Mouse (Mus musculus) small intestine, adult 2 months (tissue): Measurements from ENCODE around the gene Nckap5l. TPM values are rescaled to one million over a fixed set of nuclear protein-coding genes. Genes with fewer than 3 reads are reported as not detected.

Experiments
- H3K27ac ChIP-seq: fragments of 200-500 bp; 2 replicates; pipeline ENCODE4 v1.5.1; 2012; ENCODE audit warnings: low read depth, low read length, control low read depth, inconsistent platforms; ENCODE audit not compliant: insufficient read depth
- H3K27me3 ChIP-seq: fragments of 200-500 bp; 2 replicates; pipeline ENCODE4 v1.6.1; 2012; ENCODE audit warnings: mild to moderate bottlenecking, moderate library complexity, low read length, inconsistent platforms; ENCODE audit not compliant: control insufficient read depth, insufficient read depth
- H3K36me3 ChIP-seq: fragments of 200-500 bp; 2 replicates; pipeline ENCODE4 v1.6.1; 2012; ENCODE audit warnings: mild to moderate bottlenecking, low read length, control low read depth, inconsistent platforms; ENCODE audit not compliant: control insufficient read depth, insufficient read depth
- H3K4me1 ChIP-seq: fragments of 200-500 bp; 2 replicates; pipeline ENCODE4 v1.6.1; 2012; ENCODE audit warnings: low read length, inconsistent platforms, mixed read lengths; ENCODE audit not compliant: control insufficient read depth, insufficient read depth, insufficient read length
- H3K4me3 ChIP-seq: fragments of 200-500 bp; 2 replicates; pipeline ENCODE4 v1.5.1; 2012; ENCODE audit warnings: low read depth, mild to moderate bottlenecking, control low read depth, inconsistent platforms, low read length, moderate library complexity
- CTCF ChIP-seq: fragments of 200-500 bp; IDR thresholded peaks from 2 replicates; pipeline ENCODE4 v1.5.1; 2012; ENCODE audit warnings: low read depth, mild to moderate bottlenecking, control low read depth, inconsistent platforms, low read length, moderate library complexity, mixed read lengths; ENCODE audit not compliant: insufficient replicate concordance, insufficient read length; ENCODE audit errors: extremely low read depth
- POLR2A ChIP-seq: fragments of 200-500 bp; IDR thresholded peaks from 2 replicates; pipeline ENCODE4 v1.6.1; 2012; ENCODE audit warnings: low read depth, mild to moderate bottlenecking, control low read depth, inconsistent platforms, low read length, moderate library complexity
- WGBS: fragments of 180-500 bp; shearing (Covaris S2); methylation state at CpG from one replicate; pipeline ENCODE4 v1.1.7; 2018; 5-methylcytosine and 5-hydroxymethylcytosine counted together
- polyA plus RNA-seq: library from polyadenylated mRNA; depleted of rRNA; stranded (reverse); fragments of >200 nt; gene quantifications from 2 replicates; pipeline ENCODE4 v1.2.3, GENCODE M21; 2012

The Nckap5l gene
- polyA plus RNA-seq, 1 experiment: 3.1 TPM

DNA sequence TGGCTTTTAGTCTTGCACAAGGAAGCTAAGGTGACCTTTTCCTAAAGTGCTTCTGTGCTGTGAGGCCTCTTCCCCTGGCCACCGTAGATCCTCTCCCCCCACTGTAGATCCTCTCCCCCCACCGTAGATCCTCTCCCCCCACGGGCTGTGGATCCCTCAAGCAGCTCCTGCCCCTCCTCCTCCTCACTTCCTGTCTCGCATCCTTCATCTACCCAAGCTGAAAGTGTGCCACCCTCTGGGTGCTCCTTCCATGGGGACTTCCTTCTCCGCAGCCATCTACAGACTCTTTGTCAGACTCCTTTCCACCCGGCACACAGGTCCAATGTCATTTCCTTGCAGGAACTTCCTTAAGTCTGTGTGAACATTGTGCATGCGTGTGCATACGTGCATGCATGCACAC is 27.2 kb downstream of the Nckap5l start:
- no peak overlapping the region for H3K4me3 ChIP-seq
- no peaks in the 10 kb centered on the region for H3K27me3 ChIP-seq
- no peak for TF ChIP-seq CTCF
- TF ChIP-seq POLR2A: no peak
- H3K36me3 ChIP-seq: no peaks in the 10 kb centered on the region
- H3K27ac ChIP-seq: no peak overlapping the region
- 77% methylated on average over 8 of the region's 8 CpGs for WGBS
- H3K4me1 ChIP-seq: peaks cover 3% of the 10 kb centered on the region

DNA sequence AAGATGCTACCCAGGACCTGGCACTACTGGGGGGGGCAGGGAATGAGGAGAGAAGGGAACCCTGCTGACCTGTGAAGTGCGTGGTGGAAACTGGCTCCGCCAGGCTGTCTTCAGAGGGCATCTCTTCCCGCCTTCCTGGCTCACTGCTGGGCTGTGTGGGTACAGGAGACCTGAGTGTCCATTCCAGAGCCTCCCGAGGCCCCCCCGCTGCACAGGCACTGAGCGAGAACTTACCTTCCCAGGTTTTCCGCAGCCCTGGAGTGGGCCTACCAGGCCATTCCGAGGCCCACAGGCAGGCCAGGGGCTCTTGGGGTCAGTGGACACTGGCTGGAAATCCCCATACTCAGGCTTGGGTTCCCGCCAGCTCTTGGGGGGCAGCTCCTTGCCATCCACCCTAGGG is 33.7 kb downstream of the Nckap5l start:
- no peaks in the 10 kb centered on the region for H3K36me3 ChIP-seq
- peaks cover 4% of the 10 kb centered on the region for H3K4me1 ChIP-seq
- WGBS: 90% methylated on average over 9 of the region's 9 CpGs
- H3K27me3 ChIP-seq: no peaks in the 10 kb centered on the region
- H3K27ac ChIP-seq: no peak overlapping the region
- TF ChIP-seq CTCF (no peak), POLR2A (no peak)
- no peak overlapping the region for H3K4me3 ChIP-seq

DNA sequence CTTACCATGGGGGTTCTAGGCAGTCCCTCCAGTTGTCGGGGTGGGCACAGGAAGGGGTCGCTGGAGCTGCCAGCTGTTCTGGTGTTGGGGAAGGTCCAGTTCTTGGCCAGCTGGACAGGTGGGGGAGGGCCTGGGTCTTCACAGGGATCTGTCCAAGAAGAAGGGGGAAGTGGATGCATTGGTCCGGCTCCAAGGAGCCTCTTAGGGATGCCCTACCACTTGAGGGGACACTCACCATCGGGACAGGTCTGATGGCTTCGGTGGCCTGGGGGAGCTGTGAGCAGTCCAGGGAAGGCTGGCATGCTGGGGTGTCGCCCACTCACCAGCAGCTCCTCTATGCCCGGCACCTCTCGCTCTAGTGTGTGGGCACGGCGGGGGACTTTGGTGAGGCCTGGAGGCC is 34.4 kb downstream of the Nckap5l start:
- no peak for TF ChIP-seq CTCF
- TF ChIP-seq POLR2A: no peak
- Histone ChIP-seq H3K27ac (no peak overlapping the region), H3K27me3 (no peaks in the 10 kb centered on the region), H3K4me1 (peaks cover 4% of the 10 kb centered on the region), H3K4me3 (no peak overlapping the region), H3K36me3 (no peaks in the 10 kb centered on the region)
- WGBS: 87% methylated on average over 10 of the region's 10 CpGs

DNA sequence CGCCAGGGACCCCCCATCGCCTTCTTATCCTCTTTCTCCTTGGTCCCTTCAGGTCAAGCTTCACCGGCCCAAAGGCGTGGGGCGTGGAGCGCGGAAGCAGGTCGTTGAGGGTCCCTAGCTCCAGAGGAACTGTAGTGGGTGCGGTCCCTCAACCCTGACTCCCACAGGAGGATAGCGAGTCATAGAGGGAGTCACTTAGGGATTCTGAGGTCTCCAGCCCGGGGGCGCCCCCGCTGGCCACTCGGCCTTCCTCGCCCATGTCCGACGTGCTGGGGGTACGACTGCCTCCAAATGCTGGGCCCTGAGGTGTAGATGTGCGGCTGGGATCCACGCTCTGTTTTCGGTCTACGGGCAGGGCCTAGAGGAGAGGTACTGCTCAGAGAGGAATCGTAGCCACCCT is 35.0 kb downstream of the Nckap5l start:
- 91% methylated on average over 23 of the region's 23 CpGs for WGBS
- no peak overlapping the region for H3K4me3 ChIP-seq

DNA sequence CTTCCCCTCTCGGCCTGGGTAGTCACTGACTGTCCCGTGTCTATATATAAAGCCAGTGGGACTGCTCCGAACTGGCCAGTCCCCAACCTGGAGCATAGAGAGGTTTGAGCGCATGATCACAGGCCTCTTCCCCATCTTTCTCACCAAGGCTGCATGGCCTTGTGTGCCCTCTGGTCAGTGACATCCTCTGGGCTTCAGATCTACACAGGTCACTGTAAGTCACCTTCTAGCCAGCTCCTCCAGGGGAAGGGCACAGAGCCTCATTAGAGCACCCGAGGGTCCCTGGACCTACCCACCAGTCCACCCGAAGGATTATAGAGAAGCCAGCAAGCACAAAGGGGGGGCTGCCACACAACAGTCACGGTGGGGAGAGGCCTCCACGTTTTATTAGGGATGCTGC is 35.9 kb downstream of the Nckap5l start:
- 80% methylated on average over 8 of the region's 8 CpGs for WGBS
- Histone ChIP-seq H3K27ac (no peak overlapping the region), H3K4me1 (peaks cover 4% of the 10 kb centered on the region), H3K27me3 (no peaks in the 10 kb centered on the region), H3K36me3 (no peaks in the 10 kb centered on the region), H3K4me3 (no peak overlapping the region)
- no peak for TF ChIP-seq CTCF

More for the DNA sequence above, 35.0 kb downstream of the Nckap5l start:
- no peak for TF ChIP-seq CTCF
- TF ChIP-seq POLR2A: no peak
- no peaks in the 10 kb centered on the region for H3K27me3 ChIP-seq
- no peak overlapping the region for H3K27ac ChIP-seq
- H3K4me1 ChIP-seq: peaks cover 4% of the 10 kb centered on the region
- no peaks in the 10 kb centered on the region for H3K36me3 ChIP-seq

DNA sequence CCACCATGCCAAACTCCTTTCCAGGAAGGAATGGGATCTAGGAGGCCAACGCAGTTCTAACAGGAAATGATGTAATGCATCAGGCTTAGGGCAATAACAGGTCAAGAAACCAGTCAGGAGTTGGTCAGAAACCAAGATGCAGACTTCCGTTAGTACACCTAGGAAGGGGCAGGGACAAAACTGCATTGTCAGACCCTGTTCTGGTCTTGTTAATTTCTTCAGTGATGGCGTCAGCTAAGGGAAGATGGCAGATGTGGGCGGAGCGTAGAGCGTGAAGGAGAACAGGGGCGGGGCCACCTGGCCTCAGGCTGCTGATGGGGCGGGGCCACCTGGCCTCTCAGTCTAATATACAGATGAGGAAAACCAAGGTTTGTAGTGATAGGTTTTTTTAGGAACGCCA is 36.4 kb downstream of the Nckap5l start:
- no peaks in the 10 kb centered on the region for H3K27me3 ChIP-seq
- peak overlapping the region; percentile 65 for H3K27ac ChIP-seq
- 67% methylated on average over 9 of the region's 9 CpGs for WGBS
- H3K4me1 ChIP-seq: peaks cover 4% of the 10 kb centered on the region
- H3K36me3 ChIP-seq: no peaks in the 10 kb centered on the region
- TF ChIP-seq CTCF: no peak
- H3K4me3 ChIP-seq: no peak overlapping the region

DNA sequence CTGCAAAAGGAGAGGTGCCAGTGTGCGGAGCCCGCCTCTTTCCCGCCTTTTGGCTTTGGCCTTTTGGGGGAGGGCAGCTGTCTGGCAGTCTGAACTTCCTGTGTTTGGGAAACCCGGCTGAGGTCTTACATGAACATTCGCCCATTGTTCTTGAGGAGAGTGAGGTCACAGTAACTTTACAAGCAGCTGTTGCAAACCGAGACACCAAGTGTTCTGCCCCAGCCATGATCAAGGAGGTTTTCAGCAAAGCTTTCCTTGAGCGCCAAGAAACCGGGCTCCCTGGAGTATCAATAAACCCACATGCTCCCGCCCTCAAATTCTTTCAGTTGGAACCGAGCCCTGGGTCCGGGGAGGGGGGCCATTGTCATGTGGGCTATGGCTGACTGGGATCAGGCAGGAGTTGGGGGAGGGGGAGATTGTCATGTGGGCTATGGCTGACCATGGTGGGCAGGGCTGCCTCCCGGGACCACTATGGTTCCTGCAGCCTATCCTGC is 37.0 kb downstream of the Nckap5l start:
- 20% methylated on average over 12 of the region's 12 CpGs for WGBS
- Histone ChIP-seq H3K4me3 (peak overlapping the region; percentile 9; the same call in 1 of the 2 replicates), H3K4me1 (peaks cover 4% of the 10 kb centered on the region), H3K27me3 (no peaks in the 10 kb centered on the region), H3K36me3 (no peaks in the 10 kb centered on the region), H3K27ac (peak overlapping the region; percentile 65)
- no peak for TF ChIP-seq POLR2A
- no peak for TF ChIP-seq CTCF

DNA sequence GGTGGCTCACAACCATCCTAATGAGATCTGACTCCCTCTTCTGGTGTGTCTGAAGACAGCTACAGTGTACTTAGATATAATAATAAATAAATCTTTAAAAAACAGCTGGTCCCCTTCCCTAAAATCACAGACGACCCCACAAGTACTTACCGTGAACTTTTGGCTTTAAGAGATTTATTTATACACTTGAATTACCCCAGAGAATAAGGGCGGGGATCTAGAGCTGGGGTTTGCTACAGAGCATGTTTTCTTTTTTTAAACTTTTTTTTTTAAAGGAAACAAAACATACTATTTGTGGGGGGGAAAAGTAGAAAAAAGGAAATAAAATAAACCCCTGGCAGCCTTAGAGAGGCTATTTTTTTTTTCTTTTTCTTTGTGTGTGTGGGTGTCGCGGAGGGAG is 37.4 kb downstream of the Nckap5l start:
- no peak overlapping the region for H3K4me3 ChIP-seq

More for the DNA sequence above, 37.4 kb downstream of the Nckap5l start:
- WGBS: 45% methylated on average over 5 of the region's 5 CpGs
- Histone ChIP-seq H3K4me1 (peaks cover 4% of the 10 kb centered on the region), H3K27me3 (no peaks in the 10 kb centered on the region), H3K27ac (no peak overlapping the region), H3K36me3 (no peaks in the 10 kb centered on the region)
- no peak for TF ChIP-seq POLR2A
